Mouse (Mus musculus) midbrain, embryonic 16.5 days (tissue): ENCODE data around the gene Gpr65. TPM values are rescaled to one million over a fixed set of nuclear protein-coding genes. Genes with fewer than 3 reads are reported as not detected.
"Not testable (repeated sequence)": the region's sequence is repeated elsewhere in the genome, so short reads cannot be mapped to it uniquely, and the experiment has no call there.

Experiments used
- ATAC-seq: fragments of 200-750 bp; cut with Nextera tagmentation; 2 replicates; pipeline ENCODE4 v1.8.0; 2017; ENCODE audit warnings: moderate TSS enrichment
- H3K27ac ChIP-seq: fragments of 300-500 bp; sonication (generic); 2 replicates; pipeline ENCODE4 v1.5.1; 2014; ENCODE audit warnings: mild to moderate bottlenecking, low read length, mixed read lengths
- H3K27me3 ChIP-seq: fragments of 300-500 bp; sonication (generic); 2 replicates; pipeline ENCODE4 v1.6.1; 2014; ENCODE audit warnings: low read depth, low read length, mixed read lengths; ENCODE audit not compliant: control insufficient read depth, insufficient read depth
- H3K36me3 ChIP-seq: fragments of 300-500 bp; sonication (generic); 2 replicates; pipeline ENCODE4 v1.6.1; 2014; ENCODE audit warnings: mild to moderate bottlenecking, low read length, moderate library complexity, mixed read lengths; ENCODE audit not compliant: control insufficient read depth, insufficient read depth
- H3K4me1 ChIP-seq: fragments of 300-500 bp; sonication (generic); 2 replicates; pipeline ENCODE4 v1.6.1; 2014; ENCODE audit warnings: mild to moderate bottlenecking, low read length, mixed read lengths; ENCODE audit not compliant: control insufficient read depth, insufficient read depth
- H3K4me2 ChIP-seq: fragments of 300-500 bp; sonication (generic); 2 replicates; pipeline ENCODE4 v1.6.1; 2014; ENCODE audit warnings: mild to moderate bottlenecking, low read length, mixed read lengths
- H3K4me3 ChIP-seq: fragments of 300-500 bp; sonication (generic); 2 replicates; pipeline ENCODE4 v1.5.1; 2014; ENCODE audit warnings: low read depth, mild to moderate bottlenecking, low read length, moderate library complexity, mixed read lengths
- H3K9ac ChIP-seq: fragments of 300-500 bp; sonication (generic); 2 replicates; pipeline ENCODE4 v1.6.1; 2014; ENCODE audit warnings: low read depth, low read length, mixed read lengths
- H3K9me3 ChIP-seq: fragments of 300-500 bp; sonication (generic); replicated peaks from 2 replicates; pipeline ENCODE4 v1.6.1; 2014; ENCODE audit warnings: mild to moderate bottlenecking, low read length, mixed read lengths; ENCODE audit not compliant: control insufficient read depth, poor library complexity, severe bottlenecking
- WGBS: fragments of 180-500 bp; shearing (Covaris S2); extraction: QIAGEN DNeasy Blood & Tissue Kit; methylation state at CpG from one replicate; pipeline ENCODE4 v1.1.7; 2014; 5-methylcytosine and 5-hydroxymethylcytosine counted together
- polyA plus RNA-seq: library from polyadenylated mRNA; unstranded; fragments of >200 nt; fragmentation: Nextera tagmentation; extraction: Ambion mirVana; gene quantifications from 2 replicates; pipeline ENCODE4 v1.2.1, GENCODE M21; 2015

The Gpr65 gene
- polyA plus RNA-seq, result 0.22 and 0.31 TPM in 2 replicates

DNA sequence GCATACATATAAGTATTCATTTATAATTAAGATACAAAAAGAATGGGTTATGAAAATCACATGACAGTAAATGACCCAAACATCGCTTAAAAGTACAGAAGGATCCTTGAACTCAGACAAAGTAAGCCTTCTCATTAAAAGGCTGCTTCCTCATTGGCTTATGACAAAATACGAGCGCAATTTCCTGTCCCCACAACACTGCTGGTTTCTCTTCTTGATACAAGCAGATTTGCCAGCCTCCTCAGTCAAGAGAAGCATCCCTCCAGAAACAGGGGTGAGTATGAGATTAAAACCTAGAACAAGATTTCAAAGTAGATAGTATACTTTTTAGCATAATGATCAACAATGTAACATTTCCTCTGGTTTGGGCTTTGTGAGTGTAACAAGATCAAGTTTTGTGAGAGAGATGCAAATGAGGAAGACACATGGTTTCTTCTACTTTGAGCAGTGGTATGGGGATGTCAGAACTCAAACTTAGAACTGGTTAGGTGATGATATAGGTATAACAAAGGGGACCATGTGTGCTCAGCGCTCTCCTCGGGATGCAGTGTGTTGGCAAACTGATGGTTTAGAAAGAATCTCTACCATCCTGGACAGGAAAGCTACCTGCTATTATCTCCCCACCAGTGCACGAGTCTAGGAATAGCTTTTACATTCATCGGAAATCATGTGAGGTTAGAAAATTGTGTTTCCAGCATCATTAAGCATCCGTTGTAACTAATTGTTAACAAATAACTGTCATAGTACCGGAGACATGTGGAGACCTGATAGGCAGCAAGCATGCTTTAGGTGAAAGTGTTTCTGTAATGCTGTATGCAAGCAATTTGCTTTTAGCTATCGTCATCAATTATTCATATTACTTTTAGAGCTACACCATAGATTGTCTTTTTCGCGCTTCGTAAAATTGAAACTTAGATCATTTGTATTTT is at the start of gene Gpr65:
Gpr65 (plus strand) TSS at position 195 of the 929 bp plus-strand sequence.
- H3K27me3 ChIP-seq, result no peaks in the 10 kb centered on the region
- no peak within 1 kb of the TSS for H3K4me3 ChIP-seq
- H3K9ac ChIP-seq, result no peak within 1 kb of the TSS
- WGBS, result 91% methylated on average over 13 of the region's 13 CpGs
- no peak within 1 kb of the TSS for H3K4me2 ChIP-seq
- no peaks in the 10 kb centered on the region for H3K9me3 ChIP-seq
- no peaks in the 10 kb centered on the region for H3K36me3 ChIP-seq
- no peak within 1 kb of the TSS for H3K27ac ChIP-seq
- no peaks in the 10 kb centered on the region for H3K4me1 ChIP-seq
- no peak for ATAC-seq

GRCm38 (mm10) chr12:98223286-98223685 is 45.1 kb upstream of the Gpr65 start:
- ATAC-seq, result no peak
- Histone ChIP-seq H3K9me3 (no peaks in the 10 kb centered on the region), H3K27ac (no peak overlapping the region), H3K4me3 (no peak overlapping the region), H3K27me3 (no peaks in the 10 kb centered on the region), H3K4me1 (no peaks in the 10 kb centered on the region), H3K4me2 (no peak overlapping the region), H3K9ac (no peak overlapping the region), H3K36me3 (peaks cover 11% of the 10 kb centered on the region; the same call in 1 of the 2 replicates)
- WGBS, result 93% methylated on average over 5 of the region's 5 CpGs

- 91% methylated on average over 2 of the region's 2 CpGs for WGBS
- Histone ChIP-seq H3K27me3 (no peaks in the 10 kb centered on the region), H3K9ac (no peak overlapping the region), H3K4me1 (no peaks in the 10 kb centered on the region), H3K36me3 (peaks cover 11% of the 10 kb centered on the region; the same call in 1 of the 2 replicates), H3K4me3 (no peak overlapping the region), H3K4me2 (no peak overlapping the region), H3K27ac (no peak overlapping the region), H3K9me3 (no peaks in the 10 kb centered on the region)
- no peak for ATAC-seq
These were observed 41.4 kb upstream of the Gpr65 start for GRCm38 (mm10) chr12:98227037-98227436.

DNA sequence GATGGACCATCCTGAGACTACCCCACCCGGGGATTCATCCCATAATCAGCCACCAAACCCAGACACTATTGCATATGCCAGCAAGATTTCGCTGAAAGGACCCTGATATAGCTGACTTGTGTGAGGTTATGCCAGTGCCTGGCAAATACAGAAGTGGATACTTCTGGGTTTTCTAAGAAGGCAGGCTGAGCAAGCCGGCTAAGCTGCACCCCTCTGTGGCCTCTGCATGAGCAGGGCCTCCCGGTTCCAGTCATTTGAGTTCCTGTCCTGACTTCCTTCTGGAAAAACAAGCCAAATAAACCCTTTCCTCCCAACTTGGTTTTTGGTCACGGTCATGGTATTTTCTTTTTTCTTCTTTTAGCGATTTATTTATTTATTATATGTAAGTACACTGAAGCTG is 30.0 kb upstream of the Gpr65 start:
- H3K4me2 ChIP-seq, H3K9ac ChIP-seq, ATAC-seq, H3K4me3 ChIP-seq, H3K27ac ChIP-seq, H3K27me3 ChIP-seq, H3K9me3 ChIP-seq, H3K36me3 ChIP-seq, H3K4me1 ChIP-seq: not testable (repeated sequence)
- WGBS, result 91% methylated on average over 6 of the region's 6 CpGs

GRCm38 (mm10) chr12:98244161-98244560 is 24.3 kb upstream of the Gpr65 start:
- H3K9me3 ChIP-seq, result no peaks in the 10 kb centered on the region
- no peaks in the 10 kb centered on the region; the same call in 1 of the 2 replicates for H3K36me3 ChIP-seq
- H3K4me3 ChIP-seq, result no peak overlapping the region
- no peak overlapping the region for H3K27ac ChIP-seq
- no peak overlapping the region for H3K4me2 ChIP-seq
- no peak for ATAC-seq
- no peak overlapping the region for H3K9ac ChIP-seq
- WGBS, result 95% methylated on average over 4 of the region's 4 CpGs
- no peaks in the 10 kb centered on the region for H3K4me1 ChIP-seq
- no peaks in the 10 kb centered on the region for H3K27me3 ChIP-seq

- 95% methylated on average over 5 of the region's 5 CpGs for WGBS
These were observed 23.6 kb upstream of the Gpr65 start for GRCm38 (mm10) chr12:98244865-98245264.

GRCm38 (mm10) chr12:98246835-98247234 is 21.6 kb upstream of the Gpr65 start:
- H3K9ac ChIP-seq, result no peak overlapping the region
- 84% methylated on average over 4 of the region's 4 CpGs for WGBS
- H3K36me3 ChIP-seq, result peaks cover 4% of the 10 kb centered on the region; the same call in 1 of the 2 replicates
- H3K27ac ChIP-seq, result no peak overlapping the region
- H3K4me2 ChIP-seq, result no peak overlapping the region
- H3K4me1 ChIP-seq, result no peaks in the 10 kb centered on the region
- no peak overlapping the region for H3K4me3 ChIP-seq
- no peaks in the 10 kb centered on the region for H3K27me3 ChIP-seq
- no peaks in the 10 kb centered on the region for H3K9me3 ChIP-seq
- no peak for ATAC-seq

More at GRCm38 (mm10) chr12:98244865-98245264, 23.6 kb upstream of the Gpr65 start:
- H3K4me3 ChIP-seq, result no peak overlapping the region
- no peak overlapping the region for H3K9ac ChIP-seq
- H3K4me2 ChIP-seq, result no peak overlapping the region
- no peaks in the 10 kb centered on the region for H3K27me3 ChIP-seq
- H3K9me3 ChIP-seq, result no peaks in the 10 kb centered on the region
- H3K27ac ChIP-seq, result no peak overlapping the region
- no peak for ATAC-seq
- H3K36me3 ChIP-seq, result no peaks in the 10 kb centered on the region; the same call in 1 of the 2 replicates
- H3K4me1 ChIP-seq, result no peaks in the 10 kb centered on the region

- no peaks in the 10 kb centered on the region for H3K4me1 ChIP-seq
- no peaks in the 10 kb centered on the region for H3K9me3 ChIP-seq
These were observed 18.8 kb upstream of the Gpr65 start for GRCm38 (mm10) chr12:98249671-98250070.

GRCm38 (mm10) chr12:98250327-98250726 is 18.1 kb upstream of the Gpr65 start:
- Histone ChIP-seq H3K4me3 (no peak overlapping the region), H3K27me3 (no peaks in the 10 kb centered on the region), H3K9me3 (no peaks in the 10 kb centered on the region), H3K4me2 (no peak overlapping the region), H3K27ac (no peak overlapping the region), H3K36me3 (peaks cover 6% of the 10 kb centered on the region; the same call in 1 of the 2 replicates), H3K9ac (no peak overlapping the region), H3K4me1 (no peaks in the 10 kb centered on the region)
- ATAC-seq, result no peak
- WGBS, result 95% methylated on average over 8 of the region's 8 CpGs

More at GRCm38 (mm10) chr12:98249671-98250070, 18.8 kb upstream of the Gpr65 start:
- ATAC-seq, result no peak
- Histone ChIP-seq H3K27ac (no peak overlapping the region), H3K9ac (no peak overlapping the region), H3K27me3 (no peaks in the 10 kb centered on the region), H3K36me3 (peaks cover 6% of the 10 kb centered on the region; the same call in 1 of the 2 replicates), H3K4me2 (no peak overlapping the region), H3K4me3 (no peak overlapping the region)
- 67% methylated on average over 3 of the region's 3 CpGs for WGBS
